Mouse (Mus musculus) kidney, postnatal 36 days (tissue): ENCODE data around the gene Gcm1.

Experiments used
- DNase-seq, 2 experiments: peaks; one replicate each; pipeline ENCODE4 v3.0.0; 2021 to 2022; ENCODE audit warnings: mixed read lengths in 2 of 2

Gcm1 gene

DNA sequence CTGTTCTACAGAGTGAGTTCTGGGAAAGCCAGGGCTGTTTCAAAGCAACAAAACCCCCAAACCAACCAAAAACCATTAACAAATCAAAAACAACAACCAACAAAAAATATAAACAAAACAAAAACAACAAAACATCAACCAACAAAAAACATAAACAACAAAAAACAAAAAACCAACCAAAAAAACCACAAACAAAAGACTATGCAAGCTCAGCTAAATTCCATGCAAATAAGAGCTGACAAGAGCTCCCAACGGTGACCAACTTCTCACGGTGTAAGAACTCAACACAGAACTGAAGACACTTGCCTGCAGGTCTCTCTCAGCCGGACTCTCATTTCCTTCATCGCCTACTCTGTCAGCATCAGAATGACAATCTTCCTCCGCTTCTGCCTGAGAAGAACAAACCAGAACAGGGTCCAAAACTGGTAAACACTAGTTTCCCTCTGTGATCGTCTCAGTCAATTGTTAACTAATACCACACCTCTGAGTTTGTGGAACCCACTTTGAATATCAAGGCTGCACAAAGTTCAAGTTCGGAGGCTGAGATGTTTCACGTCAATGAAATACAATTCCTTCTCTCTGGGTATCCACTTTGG lies 52.3 kb downstream of the Gcm1 start:
- DNase-seq: peak in 1 of 2 experiments; percentile 41

DNA sequence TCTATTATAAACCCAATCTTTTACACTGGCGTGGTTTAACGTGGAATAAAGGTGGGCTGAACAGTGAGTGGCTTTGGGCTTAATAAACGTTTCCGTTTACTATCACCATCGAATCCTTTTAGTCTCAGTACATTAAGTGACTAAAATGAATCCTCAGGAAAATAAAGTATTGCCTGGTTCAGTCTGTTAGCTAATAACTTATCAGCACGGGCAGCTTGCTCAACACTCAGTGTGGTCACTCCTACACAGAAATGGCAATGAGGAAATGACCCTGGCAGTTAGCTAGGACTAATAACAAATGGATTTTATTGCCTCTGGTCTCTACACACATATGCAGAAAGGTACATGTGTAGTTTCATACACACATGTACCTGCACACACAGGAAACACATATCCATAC lies 53.2 kb downstream of the Gcm1 start:
- no peak for DNase-seq

DNA sequence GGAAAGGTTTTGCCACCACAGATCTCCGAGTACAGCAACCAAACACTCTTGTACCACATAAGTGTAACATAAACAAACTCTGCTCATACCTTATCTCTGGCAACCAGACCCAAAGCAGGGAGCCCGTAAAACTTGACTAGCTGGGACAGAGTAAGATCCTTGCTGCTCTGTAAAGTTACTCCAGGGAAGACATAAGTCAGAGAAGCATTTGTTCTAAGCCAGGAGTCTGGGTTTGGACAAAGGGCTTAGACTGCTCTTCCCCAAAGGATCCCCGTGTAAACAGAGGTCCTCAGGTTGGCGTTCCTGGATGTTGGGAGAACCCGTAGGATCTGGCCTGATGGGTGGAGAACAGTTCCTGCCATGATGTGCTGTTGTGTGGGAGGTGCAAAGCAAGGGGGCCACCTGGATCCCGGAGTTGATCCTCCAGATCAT lies 53.8 kb downstream of the Gcm1 start:
- DNase-seq: no peak

GRCm38 (mm10) chr9:78106821-78107220 lies 55.1 kb downstream of the Gcm1 start:
- DNase-seq: peak; percentile 64 to 67

GRCm38 (mm10) chr9:78107582-78107911 lies 55.8 kb downstream of the Gcm1 start:
- no peak for DNase-seq

- DNase-seq: peak; percentile 71 to 89
Measured at GRCm38 (mm10) chr9:78107912-78108795, 56.4 kb downstream of the Gcm1 start.

DNA sequence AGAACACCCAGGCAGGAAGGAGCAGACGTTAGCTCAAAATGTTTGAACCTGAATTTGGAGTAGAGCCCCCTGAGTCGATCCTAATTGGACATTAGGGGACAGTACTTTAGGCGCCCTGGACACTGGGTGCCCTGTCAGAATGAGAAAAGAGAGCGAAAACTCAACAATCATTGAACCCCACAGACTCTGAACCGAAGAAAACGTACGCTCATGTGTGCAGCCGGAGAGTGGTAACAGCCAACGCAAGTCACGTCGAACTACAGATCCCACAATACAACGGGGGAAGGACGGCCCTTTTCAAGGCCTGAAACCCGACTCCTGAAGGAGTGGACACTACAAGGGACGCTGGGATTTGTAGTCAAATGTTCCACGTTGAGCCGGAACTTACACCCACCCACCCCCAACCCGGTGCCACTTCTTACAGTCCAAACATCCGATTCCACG lies 57.1 kb downstream of the Gcm1 start, which contains the start of the genes Fbxo9 and Ick:
TSS of gene Fbxo9 (minus strand) at position 270 of the 444 bp plus-strand sequence.
TSS of gene Ick (plus strand) at position 397 of the 444 bp plus-strand sequence.
- DNase-seq: peak; percentile 90 to 97

- DNase-seq: peak in 1 of 2 experiments; percentile 16
Measured at GRCm38 (mm10) chr9:78109656-78110055, 57.9 kb downstream of the Gcm1 start.

DNA sequence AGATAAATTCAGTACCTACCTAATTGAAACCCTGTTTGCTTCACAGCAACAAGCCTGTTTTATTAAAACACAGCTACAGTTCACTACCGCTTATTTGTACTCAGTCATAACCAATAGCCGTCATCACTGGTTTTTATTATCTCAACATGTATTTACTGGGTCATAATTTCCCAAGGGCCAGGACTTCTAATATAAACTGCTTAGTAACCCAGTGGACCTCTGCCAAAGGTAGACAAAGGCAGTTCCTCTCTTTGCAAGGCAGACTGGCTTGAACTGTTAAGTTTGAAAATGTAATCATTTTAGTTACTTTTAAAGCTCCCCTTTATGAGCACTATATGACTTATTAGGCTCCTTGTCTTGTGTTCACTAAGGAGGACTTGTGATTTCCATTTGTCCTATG lies 59.7 kb downstream of the Gcm1 start:
- DNase-seq: no peak

DNA sequence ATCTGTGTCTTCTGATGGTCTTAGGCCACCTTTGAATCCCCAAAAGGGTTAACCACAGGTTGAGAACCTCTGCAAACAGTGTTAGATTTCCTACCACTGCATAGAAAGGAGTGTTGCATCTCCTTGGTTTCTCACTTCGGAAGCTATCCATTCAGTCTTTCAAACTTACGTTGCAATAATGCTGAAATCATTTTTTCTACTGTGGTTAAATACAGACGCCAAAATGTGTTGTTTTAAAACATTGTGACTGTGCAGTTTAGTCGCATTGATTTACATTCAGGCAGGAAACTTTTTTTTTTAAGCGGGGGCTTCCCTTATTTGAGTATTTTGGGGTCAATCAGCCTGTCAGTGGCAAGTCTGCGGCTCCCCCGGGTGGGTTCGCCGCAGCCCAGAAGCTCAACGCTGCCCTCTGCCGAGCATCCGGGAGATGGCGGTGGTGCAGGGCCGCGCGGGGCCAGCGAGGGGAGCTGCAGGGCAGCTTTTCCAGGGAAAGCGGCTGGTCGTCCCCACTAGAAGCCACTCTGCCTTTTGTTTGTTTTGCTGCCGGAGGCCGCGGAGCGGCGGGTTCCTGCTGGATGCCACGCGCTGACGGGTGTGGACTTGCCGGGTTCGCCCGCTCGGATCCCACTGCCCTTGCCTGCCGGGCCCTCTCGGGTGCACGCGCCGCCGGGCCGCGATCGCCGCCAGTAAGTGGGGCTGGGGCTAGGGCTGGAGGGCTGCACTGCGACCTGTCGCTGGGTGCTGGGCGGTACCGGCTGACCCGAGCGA lies 61.2 kb downstream of the Gcm1 start:
- DNase-seq: peak; percentile 92 to 95

GRCm38 (mm10) chr9:78113538-78113885 lies 61.8 kb downstream of the Gcm1 start:
- DNase-seq: no peak
